Mouse (Mus musculus): ENCODE results near the gene Scn3b. TPM values are rescaled to one million over a fixed set of nuclear protein-coding genes. Genes with fewer than 3 reads are reported as not detected.

The Scn3b gene
- polyA plus RNA-seq, 1 experiment from 2014 or later, result 4.4 TPM

Other genes starting within 250 kb of the Scn3b start
- gene Olfr981, start 247.8 kb upstream of the Scn3b start, polyA plus RNA-seq (2015; fragmentation: Nextera tagmentation; extraction: Ambion mirVana), result not detected in 2 replicates
- not detected in 2 replicates for gene Olfr982, start 195.4 kb upstream of the Scn3b start, polyA plus RNA-seq (2015; fragmentation: Nextera tagmentation; extraction: Ambion mirVana)
- gene Olfr983, start 175.6 kb upstream of the Scn3b start, polyA plus RNA-seq (2015; fragmentation: Nextera tagmentation; extraction: Ambion mirVana), result not detected in 2 replicates
- not detected in 2 replicates for gene Olfr984, start 155.0 kb upstream of the Scn3b start, polyA plus RNA-seq (2015; fragmentation: Nextera tagmentation; extraction: Ambion mirVana)
- gene Olfr985, start 139.0 kb upstream of the Scn3b start, polyA plus RNA-seq (2015; fragmentation: Nextera tagmentation; extraction: Ambion mirVana), result not detected in 2 replicates
- not detected in 2 replicates for gene Tmem225, start 121.1 kb upstream of the Scn3b start, polyA plus RNA-seq (2015; fragmentation: Nextera tagmentation; extraction: Ambion mirVana)
- not detected in 2 replicates for gene Olfr986, start 88.3 kb upstream of the Scn3b start, polyA plus RNA-seq (2015; fragmentation: Nextera tagmentation; extraction: Ambion mirVana)
- gene Zfp202, start 76.9 kb upstream of the Scn3b start, polyA plus RNA-seq (2015; fragmentation: Nextera tagmentation; extraction: Ambion mirVana), result 2.8 and 3.1 TPM in 2 replicates